Mouse (Mus musculus) embryonic facial prominence, embryonic 13.5 days (tissue): ENCODE results near the gene Ficd. TPM values are rescaled to one million over a fixed set of nuclear protein-coding genes. Genes with fewer than 3 reads are reported as not detected.

Experiments used
- ATAC-seq: fragments of 200-750 bp; cut with Nextera tagmentation; 2 replicates; pipeline ENCODE4 v1.8.0; 2017; ENCODE audit warnings: low read depth; ENCODE audit not compliant: insufficient number of reproducible peaks, insufficient read depth, low FRiP score, low TSS enrichment
- H3K27ac ChIP-seq: fragments of 300-500 bp; sonication (generic); 2 replicates; pipeline ENCODE4 v1.5.1; 2015; ENCODE audit warnings: moderate library complexity, mild to moderate bottlenecking, inconsistent platforms
- H3K27me3 ChIP-seq: fragments of 300-500 bp; sonication (generic); 2 replicates; pipeline ENCODE4 v1.6.1; 2015; ENCODE audit warnings: mild to moderate bottlenecking, inconsistent platforms
- H3K36me3 ChIP-seq: fragments of 300-500 bp; sonication (generic); 2 replicates; pipeline ENCODE4 v1.6.1; 2015; ENCODE audit warnings: mild to moderate bottlenecking, inconsistent platforms
- H3K4me1 ChIP-seq: fragments of 300-500 bp; sonication (generic); 2 replicates; pipeline ENCODE4 v1.6.1; 2015; ENCODE audit warnings: inconsistent platforms
- H3K4me2 ChIP-seq: fragments of 300-500 bp; sonication (generic); 2 replicates; pipeline ENCODE4 v1.6.1; 2015; ENCODE audit warnings: moderate library complexity, mild to moderate bottlenecking, inconsistent platforms
- H3K4me3 ChIP-seq: fragments of 300-500 bp; sonication (generic); 2 replicates; pipeline ENCODE4 v1.5.1; 2015; ENCODE audit warnings: mild to moderate bottlenecking, inconsistent platforms
- H3K9ac ChIP-seq: fragments of 300-500 bp; sonication (generic); 2 replicates; pipeline ENCODE4 v1.6.1; 2015; ENCODE audit warnings: mild to moderate bottlenecking, inconsistent platforms
- H3K9me3 ChIP-seq: fragments of 300-500 bp; sonication (generic); 2 replicates; pipeline ENCODE4 v1.6.1; 2016; ENCODE audit warnings: inconsistent platforms
- WGBS: fragments of 180-500 bp; shearing (Covaris S2); methylation state at CpG from one replicate; pipeline ENCODE4 v1.1.7; 2015; ENCODE audit warnings: mixed read lengths; 5-methylcytosine and 5-hydroxymethylcytosine counted together
- polyA plus RNA-seq: library from polyadenylated mRNA; unstranded; fragments of >200 nt; fragmentation: Nextera tagmentation; extraction: Ambion mirVana; gene quantifications from 2 replicates; pipeline ENCODE4 v1.2.1, GENCODE M21; 2015

Ficd gene
- polyA plus RNA-seq, 1 experiment from 2014 or later: 6.2 TPM

GRCm38 (mm10) chr5:113786985-113787384, 51.4 kb downstream of the Ficd start:
- 78% methylated on average over 5 of the region's 5 CpGs for WGBS
- Histone ChIP-seq H3K27me3 (no peaks in the 10 kb centered on the region; the same call in 1 of the 2 replicates), H3K9ac (0 out of 2 replicates have a peak overlapping the region, but pooled peaks have one; percentile 2), H3K36me3 (no peaks in the 10 kb centered on the region), H3K27ac (no peak overlapping the region), H3K4me1 (peaks cover 61% of the 10 kb centered on the region), H3K4me2 (no peak overlapping the region), H3K4me3 (no peak overlapping the region), H3K9me3 (no peaks in the 10 kb centered on the region)
- ATAC-seq: no peak

- peaks cover 10% of the 10 kb centered on the region for H3K36me3 ChIP-seq
- H3K27ac ChIP-seq: peak overlapping the region; percentile 89
- peaks cover 61% of the 10 kb centered on the region for H3K4me1 ChIP-seq
- WGBS: 34% methylated on average over 6 of the region's 6 CpGs
- no peak overlapping the region for H3K9ac ChIP-seq
- ATAC-seq: no peak
- H3K4me3 ChIP-seq: no peak overlapping the region
- no peaks in the 10 kb centered on the region for H3K27me3 ChIP-seq
- no peak overlapping the region for H3K4me2 ChIP-seq
- no peaks in the 10 kb centered on the region for H3K9me3 ChIP-seq
Observed at GRCm38 (mm10) chr5:113788645-113789044, 53.0 kb downstream of the Ficd start.

GRCm38 (mm10) chr5:113789075-113789788, 53.6 kb downstream of the Ficd start:
- Histone ChIP-seq H3K27me3 (no peaks in the 10 kb centered on the region), H3K4me2 (peak overlapping the region; percentile 11; the same call in 1 of the 2 replicates), H3K9me3 (no peaks in the 10 kb centered on the region), H3K4me1 (peaks cover 60% of the 10 kb centered on the region), H3K27ac (peak overlapping the region; percentile 89), H3K36me3 (peaks cover 16% of the 10 kb centered on the region), H3K9ac (no peak overlapping the region), H3K4me3 (no peak overlapping the region)
- WGBS: 17% methylated on average over 7 of the region's 7 CpGs
- ATAC-seq: peak; percentile 35; the same call in 1 of the 2 replicates

Other genes starting within 250 kb of the Ficd start
- gene Wscd2, start 245.5 kb upstream of the Ficd start, polyA plus RNA-seq: 12.5 and 14.6 TPM in 2 replicates
- gene Cmklr1, start 85.4 kb upstream of the Ficd start, polyA plus RNA-seq: 4.5 and 5.3 TPM in 2 replicates
- gene 1700069L16Rik, start 11.0 kb upstream of the Ficd start, polyA plus RNA-seq: not detected in 2 replicates
- 63.6 and 65.7 TPM in 2 replicates for gene Sart3, start 36.7 kb downstream of the Ficd start, polyA plus RNA-seq
- 101 and 106 TPM in 2 replicates for gene Iscu, start 36.9 kb downstream of the Ficd start, polyA plus RNA-seq
- 109 and 141 TPM in 2 replicates for gene Tmem119, start 64.7 kb downstream of the Ficd start, polyA plus RNA-seq
- 2.2 and 2.3 TPM in 2 replicates for gene Selplg, start 96.8 kb downstream of the Ficd start, polyA plus RNA-seq
- gene Coro1c, start 173.0 kb downstream of the Ficd start, polyA plus RNA-seq: 88.6 and 88.9 TPM in 2 replicates